Mouse (Mus musculus) v-Abl transformed pro-B cells (cell line): Measurements from ENCODE around the gene Cited1.

Source experiments
- in situ Hi-C, 2 experiments: fragments of 400-800 bp; cut with MboI; formaldehyde crosslinking; loops; one replicate each; pipeline ENCODE4 v1.15.1; 2025; ENCODE audit not compliant: unreplicated experiment in 2 of 2

Cited1 gene

DNA sequence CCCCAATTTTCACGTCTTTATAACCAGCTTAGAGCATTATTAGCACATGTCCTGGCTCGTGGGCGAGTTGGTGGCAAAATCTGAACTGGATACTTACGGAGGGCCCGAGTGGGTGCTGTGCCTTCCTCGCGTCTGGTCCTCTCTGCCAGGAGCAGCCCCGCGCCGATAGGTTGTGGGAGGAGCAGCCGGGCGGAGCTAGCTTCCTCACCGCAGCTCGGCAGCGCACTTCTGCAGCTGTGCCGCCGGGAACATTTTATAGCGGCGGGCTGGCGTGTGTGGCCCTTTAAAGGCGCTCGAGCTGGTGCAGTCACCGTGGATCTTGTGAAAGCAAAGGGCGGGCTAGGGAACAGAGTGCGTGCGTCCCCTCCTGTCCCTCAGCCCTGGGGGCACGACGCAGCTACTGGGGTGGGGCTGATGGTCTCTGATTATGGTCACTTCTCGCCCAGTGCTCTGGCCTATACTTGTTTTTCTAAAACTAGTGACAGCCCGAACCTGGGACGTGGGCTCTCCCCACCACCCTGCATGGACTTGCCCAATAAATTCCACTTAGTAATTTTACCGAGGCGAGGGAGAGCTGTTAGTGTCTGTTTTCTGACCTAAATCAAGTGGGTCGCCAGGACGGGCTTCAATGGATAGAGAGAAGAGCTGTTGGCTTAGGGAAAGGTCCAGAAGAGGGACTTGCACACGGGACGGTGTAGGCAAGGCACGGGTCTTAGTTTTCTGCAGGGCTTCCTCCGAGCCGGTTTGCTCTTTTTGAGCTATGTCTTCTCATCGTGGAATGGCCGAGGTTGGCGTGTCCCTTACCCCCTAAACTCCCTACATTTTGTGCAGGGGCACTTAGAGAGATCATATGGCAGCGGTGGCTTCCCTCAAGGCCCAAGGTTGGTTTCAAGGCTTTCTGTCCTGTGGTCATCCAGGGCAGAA, at the start of gene Cited1:
Gene Cited1 (minus strand): TSS at position 245 of the 924 bp plus-strand sequence.
- in situ Hi-C loops, result no loop called here

DNA sequence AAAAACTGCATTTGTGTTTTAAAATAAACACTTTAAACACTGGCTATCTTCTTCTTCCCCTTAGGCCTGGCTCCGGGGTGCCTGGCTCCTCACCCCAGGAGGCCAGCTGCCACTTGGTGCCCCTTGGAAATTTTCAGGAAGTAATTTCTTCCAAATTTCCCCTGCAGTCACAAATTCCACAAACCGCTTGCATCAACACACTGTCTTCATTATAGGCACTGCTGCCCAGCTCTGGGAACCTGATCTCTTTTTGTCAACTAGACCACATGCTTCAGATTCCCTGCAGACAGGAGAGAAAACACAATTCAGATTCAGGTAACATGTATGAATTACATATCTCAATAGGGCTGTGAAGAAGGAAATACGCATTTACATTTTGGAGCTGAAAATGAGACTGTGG, 32.9 kb upstream of the Cited1 start:
- in situ Hi-C loops, result no loop called here

DNA sequence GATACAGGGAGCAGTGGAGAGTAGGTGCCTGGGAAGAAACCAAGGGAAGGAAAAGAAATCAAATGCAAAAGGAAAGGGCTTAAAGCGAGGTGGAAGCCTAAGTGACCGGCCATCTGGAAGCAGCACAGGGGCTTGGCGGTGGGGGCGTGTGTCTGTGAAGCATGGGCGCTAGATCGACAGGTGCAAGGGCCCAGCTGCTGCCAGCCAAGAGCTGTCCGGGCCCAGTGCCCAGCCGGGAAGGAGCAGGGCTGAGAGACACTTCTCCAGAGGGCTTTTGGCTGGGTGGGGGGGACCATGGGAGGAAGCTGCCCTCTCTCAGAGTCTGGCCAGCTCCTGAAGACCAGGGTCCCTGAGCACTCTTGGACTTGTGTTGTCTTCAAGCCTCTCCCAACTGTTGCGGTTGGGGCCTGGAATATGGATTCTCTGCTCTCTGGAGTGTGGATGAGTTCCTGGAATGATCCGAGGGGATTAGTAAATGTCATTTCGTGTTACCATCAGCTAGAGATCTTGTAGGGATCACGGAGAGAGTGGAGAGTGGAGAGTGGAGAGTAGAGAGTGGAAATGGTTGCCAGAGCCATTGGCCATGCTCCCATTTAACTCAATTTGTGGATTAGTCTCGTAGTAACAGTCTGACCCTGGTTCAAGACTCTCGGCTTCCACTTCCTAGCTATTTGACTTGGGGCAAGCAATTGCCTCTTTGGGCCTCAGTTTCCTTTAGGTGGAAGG, 10.8 kb upstream of the Cited1 start:
- in situ Hi-C loops, result no loop called here

DNA sequence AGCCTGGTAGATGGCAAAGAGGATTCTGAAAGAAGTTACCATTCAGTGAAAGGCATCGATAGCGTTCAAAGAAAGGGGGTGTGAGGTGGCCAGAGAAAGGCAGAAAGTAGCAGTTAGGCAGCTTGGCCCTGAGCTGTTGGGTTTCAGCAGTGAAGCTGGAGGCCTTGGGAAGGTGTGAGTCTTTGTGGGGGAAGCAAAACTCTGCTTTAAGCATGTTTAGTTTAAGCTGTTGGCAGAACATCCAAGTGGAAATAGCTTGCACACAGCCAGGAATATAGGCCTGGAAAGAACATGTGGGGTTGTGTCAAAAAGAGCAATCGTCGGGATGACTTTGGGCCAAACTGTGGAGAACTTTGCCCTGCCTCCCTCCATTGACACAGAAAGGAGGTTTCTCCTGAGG, 7.8 kb upstream of the Cited1 start:
- in situ Hi-C loops, result no loop called here

DNA sequence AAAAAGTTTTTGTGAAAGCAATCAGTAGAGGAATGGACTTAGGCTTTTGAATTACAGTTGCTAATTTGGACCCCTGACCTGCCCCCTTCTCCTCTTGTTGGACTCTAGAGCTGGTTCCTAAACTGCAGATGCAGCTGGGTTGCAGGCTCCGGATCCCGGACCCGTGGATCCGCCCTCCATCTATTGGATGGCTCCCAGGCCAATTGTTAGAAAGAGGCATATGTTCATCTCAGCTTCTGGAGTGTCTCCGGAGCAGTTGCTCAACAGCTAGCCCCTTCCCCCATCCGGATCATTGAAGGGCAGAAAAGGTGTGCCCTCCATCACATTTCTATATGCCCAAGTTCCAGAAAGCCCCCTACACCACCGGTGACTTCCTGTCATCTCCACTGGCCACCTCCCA, 1.9 kb upstream of the Cited1 start:
- in situ Hi-C loops, result no loop called here

DNA sequence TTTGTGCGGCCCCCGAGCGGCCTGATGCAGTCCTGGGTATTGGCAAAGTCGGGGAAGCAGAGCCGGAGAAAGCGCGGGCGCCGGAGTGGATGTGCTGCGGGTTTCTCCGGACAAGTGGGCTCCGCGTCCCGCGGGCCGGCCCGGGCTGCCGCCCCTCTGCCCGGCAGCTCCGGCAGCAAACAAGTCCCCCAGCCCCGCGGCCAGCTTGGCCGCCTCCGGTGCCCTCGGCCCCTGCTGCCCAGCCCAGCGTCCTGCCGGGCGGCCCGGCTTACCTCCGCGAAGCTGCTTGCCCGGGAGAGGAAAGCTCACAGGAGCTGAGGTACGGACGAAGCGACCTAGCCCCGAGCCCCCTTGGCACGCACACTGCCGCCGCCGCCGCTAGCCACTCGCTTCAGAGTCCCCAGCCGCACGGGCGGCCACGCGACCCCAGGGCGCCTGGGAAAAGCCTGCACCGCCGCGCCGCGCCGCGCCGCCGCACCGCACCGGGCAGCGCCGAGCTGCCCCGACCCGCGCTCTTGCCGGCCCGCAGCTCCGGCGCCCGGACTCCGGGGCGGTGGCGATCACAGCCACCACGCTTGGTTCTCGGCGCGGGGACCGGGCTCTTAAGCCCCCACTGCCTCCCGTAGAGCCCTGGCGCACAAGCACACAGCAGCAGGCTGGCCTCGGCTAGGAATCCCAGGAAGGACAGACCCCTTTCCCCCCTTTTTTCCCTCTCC, 602 bp downstream of the Cited1 start:
- in situ Hi-C loops, result no loop called here

DNA sequence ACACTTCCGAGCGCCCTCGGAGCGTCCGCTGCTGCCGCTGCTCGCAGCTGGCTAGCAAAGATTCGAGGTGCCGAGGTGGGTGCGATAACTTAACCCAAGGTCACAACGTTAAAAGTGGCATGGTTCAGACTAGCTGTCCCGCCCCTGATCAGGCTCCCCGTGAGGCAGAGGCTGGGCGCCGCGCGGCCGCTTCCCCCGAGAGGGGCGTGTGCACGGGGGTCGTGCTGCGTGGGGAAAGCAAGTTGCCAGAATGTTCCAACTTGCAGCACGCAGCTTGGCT, 1.1 kb downstream of the Cited1 start:
- in situ Hi-C loops, result no loop called here

DNA sequence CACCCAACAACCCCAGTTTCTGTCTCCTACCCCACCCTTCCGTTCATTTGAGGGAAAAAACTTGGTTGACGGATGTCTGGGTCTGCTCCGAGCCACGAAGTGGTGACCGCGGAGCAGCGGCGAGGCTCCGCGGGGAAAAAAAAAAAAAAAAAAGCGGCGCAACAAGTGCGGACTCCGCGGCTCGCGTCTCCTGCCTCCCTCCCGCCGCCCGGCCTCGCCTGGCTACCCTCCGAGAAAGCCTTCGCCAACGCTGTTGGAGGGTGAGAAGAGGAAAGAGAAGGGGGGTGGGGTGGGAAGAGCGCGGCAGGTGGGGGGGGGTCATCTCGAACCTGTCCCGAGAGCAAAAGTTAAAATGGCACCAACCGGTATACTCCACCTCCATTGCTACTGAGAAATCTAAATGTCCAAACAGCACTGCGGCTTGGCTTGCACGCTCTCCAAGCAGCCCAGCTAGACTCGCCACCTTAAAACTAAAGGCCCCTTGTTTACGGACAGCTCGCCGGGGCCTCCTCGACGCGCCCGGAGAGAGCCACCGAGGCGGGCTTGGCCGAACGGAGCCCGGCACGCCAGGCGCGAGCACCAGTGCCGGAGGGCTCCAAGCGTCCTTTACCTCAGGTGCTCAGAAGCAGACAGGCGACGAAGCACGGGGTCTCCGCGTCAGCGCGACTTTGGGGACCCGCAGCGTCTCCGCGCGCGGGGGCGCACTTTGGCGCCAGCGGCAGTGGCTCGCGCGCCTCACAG, 1.7 kb downstream of the Cited1 start:
- in situ Hi-C loops, result no loop called here

DNA sequence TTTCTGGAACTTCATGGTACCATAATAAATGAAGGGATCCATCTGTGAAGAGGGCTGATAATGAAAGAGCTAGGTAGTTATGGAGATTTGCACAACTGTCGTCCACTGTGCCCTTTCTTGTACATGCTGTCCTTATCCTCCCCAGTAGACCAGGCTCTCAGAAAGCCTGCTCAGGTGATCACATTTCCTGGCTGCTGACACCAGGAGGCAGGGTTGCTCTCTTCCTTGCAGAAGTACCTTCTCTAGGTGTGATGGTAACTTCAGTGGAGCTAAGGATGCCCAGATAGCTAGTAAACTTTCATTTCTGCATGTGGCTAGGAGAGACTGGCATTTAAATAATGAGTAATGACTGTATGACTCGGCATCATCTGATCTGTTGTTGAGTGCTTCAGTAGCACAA, 7.6 kb downstream of the Cited1 start:
- in situ Hi-C loops, result no loop called here

DNA sequence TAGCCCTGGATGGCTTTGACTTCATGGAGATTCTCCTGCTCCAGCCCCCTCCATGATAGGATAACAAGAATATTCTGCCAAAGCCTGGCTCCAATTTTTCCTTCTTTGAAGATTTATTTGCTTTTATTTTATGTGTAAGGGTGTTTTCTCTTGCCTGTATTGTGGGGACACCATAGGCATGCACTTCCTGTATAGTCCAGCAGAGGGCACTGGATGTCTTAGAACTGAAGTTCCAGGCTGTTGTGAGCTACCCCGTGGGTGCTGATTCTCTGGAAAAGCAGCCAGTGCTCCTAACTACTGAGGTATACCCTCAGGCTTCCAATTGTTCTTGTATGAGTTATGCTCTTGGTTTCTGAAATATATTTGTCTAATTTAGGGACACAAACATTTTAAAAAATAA, 32.9 kb downstream of the Cited1 start:
- in situ Hi-C loops, result loop anchor here (5.0 to 25.0 kb wide), 6 partner anchors 258 to 1216 kb away; partner anchors contain the start of genes 1700011M02Rik (in 1 of the 2) and Dmrtc1a (in 1 of the 2)

DNA sequence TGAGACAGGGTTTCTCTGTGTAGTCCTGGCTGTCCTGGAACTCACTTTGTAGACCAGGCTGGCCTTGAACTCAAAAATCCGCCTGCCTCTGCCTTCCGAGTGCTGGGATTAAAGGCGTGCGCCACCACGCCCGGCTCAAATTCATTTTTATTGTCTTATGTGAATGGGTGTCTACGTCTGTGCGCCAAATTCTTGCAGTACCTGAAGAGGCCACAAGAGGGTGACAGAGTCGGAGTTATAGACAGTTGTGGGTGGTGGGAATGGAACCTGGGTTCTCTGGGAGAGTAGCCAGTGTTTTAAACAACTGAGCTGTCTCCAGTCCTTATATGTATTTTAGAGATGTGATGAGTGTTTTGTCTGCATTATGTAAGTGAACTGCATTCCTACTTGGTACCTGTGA, 36.6 kb downstream of the Cited1 start:
- in situ Hi-C loops, result loop anchor here (5.0 to 25.0 kb wide), 6 partner anchors 262 to 1219 kb away; partner anchors contain the start of genes 1700011M02Rik (in 1 of the 2) and Dmrtc1a (in 1 of the 2)
